Mouse (Mus musculus) gastrocnemius, postnatal 14 days (tissue): ENCODE data around the gene Rapgefl1. TPM values are rescaled to one million over a fixed set of nuclear protein-coding genes. Genes with fewer than 3 reads are reported as not detected.
"Not testable (repeated sequence)": the region's sequence is repeated elsewhere in the genome, so short reads cannot be mapped to it uniquely, and the experiment has no call there.

Experiments
- DNase-seq: peaks from one replicate; pipeline ENCODE4 v3.0.0; 2021; ENCODE audit warnings: mixed read lengths
- intact Hi-C: fragments of 180-260 bp; cut with DNase I; formaldehyde crosslinking; loops from one replicate; pipeline ENCODE4 v1.15.1; 2025; ENCODE audit warnings: low total_unique reads
- total RNA-seq, 2 experiments: library from RNA; stranded (reverse); gene quantifications; 2 replicates each; pipeline ENCODE4 v1.2.3; 2021

Rapgefl1 gene
- total RNA-seq, 2 experiments from 2014 or later: 0.49 to 1.1 TPM

GRCm38 (mm10) chr11:98809457-98810290, 26.9 kb upstream of the Rapgefl1 start:
- DNase-seq: peak; percentile 99
- intact Hi-C loops: no loop called here

- intact Hi-C loops: no loop called here
- no peak for DNase-seq
These were observed 25.9 kb upstream of the Rapgefl1 start for GRCm38 (mm10) chr11:98810686-98811085.

DNA sequence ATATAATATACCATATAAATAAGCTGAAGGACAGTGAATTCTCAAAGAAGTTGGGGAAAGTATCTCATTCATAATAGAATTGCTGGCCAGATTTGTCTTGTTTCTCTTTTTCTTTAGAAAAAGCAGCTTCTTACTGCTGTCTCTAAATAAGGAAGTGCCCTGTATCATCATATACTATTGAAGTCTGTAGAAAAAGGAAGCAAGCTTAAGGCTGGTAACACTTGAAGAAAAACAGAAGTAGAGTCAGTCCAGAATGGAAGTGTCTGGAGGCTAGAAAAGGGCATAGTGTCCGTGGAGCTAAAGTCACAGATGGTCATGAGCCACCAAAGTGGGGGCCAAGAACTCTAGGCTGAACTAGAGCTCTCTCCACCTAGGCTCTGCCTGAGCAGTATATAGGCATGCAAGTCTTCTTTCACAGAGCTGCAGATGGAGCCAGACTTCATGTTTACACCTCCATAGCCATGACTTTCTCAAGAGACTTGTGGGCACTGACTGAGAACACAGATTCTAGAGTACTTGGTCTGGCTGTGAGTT, 19.8 kb upstream of the Rapgefl1 start:
- DNase-seq: no peak
- intact Hi-C loops: no loop called here

DNA sequence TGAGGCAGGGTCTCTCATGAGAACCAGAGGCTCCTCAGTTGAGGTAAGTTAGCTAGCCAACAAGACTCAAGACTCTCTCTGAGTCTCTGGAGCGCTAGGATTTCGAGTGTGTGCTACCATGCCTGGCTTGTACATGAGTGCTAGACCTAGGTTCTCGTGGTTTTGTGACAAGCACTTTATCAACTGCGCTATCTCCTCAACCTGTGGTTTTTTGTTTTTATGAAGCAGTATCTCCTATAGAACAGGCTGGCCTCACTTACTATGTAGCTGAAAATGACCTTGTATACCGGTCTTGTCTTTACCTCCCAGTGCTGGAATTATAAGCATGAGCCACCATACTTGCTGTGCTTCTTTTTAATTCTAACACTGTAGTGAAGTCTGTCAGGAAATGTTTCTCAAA, 15.6 kb upstream of the Rapgefl1 start:
- intact Hi-C loops: no loop called here
- no peak for DNase-seq

GRCm38 (mm10) chr11:98826071-98826470, 10.5 kb upstream of the Rapgefl1 start:
- not testable (repeated sequence) for DNase-seq
- intact Hi-C loops: loop anchor here (5.0 kb wide), 1 partner anchor 124 kb away; the partner anchor contains the start of gene Csf3

DNA sequence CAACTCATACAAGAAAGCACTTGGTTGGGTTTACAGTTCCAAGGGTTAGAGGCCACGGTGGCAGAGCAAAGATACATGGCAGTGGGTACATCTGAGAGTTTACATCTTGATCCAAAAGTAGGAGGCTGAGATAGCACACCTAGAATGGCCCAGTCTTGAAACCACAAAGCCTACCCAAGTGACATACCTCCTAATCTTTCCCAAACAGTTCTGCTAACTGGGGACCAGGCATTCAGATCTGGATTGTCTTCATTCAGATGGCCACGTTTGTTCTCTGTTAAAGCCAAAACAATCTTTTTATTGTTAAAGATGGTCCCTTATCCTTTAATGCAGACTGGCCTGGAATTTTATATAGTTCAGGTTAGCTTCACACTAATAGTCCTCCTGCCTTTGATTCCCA, 8.7 kb upstream of the Rapgefl1 start:
- DNase-seq: no peak
- intact Hi-C loops: loop anchor here (5.0 kb wide), 1 partner anchor 126 kb away; the partner anchor contains the start of gene Csf3

- no peak for DNase-seq
- intact Hi-C loops: loop anchor here (5.0 kb wide), 1 partner anchor 127 kb away; the partner anchor contains the start of gene Csf3
These were observed 7.4 kb upstream of the Rapgefl1 start for GRCm38 (mm10) chr11:98829091-98829775.

DNA sequence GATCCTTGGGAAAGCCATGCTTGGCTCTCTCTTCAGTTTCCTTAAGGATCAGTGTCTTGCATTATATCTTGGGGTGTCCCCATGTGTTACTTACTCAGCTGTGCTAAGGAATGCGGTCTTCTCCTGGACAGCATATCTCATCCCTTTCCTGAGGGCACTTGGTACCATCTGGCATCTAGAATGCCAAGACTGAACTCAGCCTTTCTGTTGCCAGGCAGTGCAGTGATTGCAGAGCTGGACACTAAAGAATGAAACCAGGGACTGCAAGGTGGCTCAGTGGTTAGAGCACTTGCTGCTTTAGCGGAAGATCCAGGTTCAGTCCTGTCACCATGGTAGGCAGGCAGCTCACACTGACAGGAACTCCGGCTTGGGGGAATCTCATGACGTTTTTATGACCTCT, 6.7 kb upstream of the Rapgefl1 start:
- intact Hi-C loops: loop anchor here (5.0 kb wide), 1 partner anchor 128 kb away; the partner anchor contains the start of gene Csf3
- DNase-seq: no peak

DNA sequence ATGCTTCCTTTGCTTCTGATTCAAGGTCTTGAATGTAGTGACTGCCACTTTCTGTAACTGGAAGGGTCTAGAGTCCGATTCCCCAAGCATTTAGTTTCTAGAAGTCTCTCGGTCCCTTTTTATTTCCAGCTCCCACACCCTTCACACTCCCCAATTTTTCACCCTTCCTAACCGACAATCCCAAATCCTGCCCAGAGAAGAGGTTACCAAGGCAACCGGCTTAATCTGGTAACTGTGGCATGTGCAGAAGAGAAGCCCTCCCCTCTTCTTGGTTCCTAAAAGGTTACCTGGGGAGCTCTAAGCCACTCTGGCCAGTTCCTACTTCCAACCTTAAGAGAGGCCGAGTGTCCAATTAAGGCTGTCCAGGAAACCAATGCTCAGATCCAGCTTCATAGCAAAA, 1.3 kb upstream of the Rapgefl1 start:
- intact Hi-C loops: no loop called here
- no peak for DNase-seq

- intact Hi-C loops: no loop called here
These were observed 860 bp upstream of the Rapgefl1 start for GRCm38 (mm10) chr11:98835725-98836124.

GRCm38 (mm10) chr11:98836128-98836527, 457 bp upstream of the Rapgefl1 start:
- DNase-seq: no peak
- intact Hi-C loops: no loop called here

More at GRCm38 (mm10) chr11:98835725-98836124, 860 bp upstream of the Rapgefl1 start:
- no peak for DNase-seq

- DNase-seq: no peak
These were observed 683 bp downstream of the Rapgefl1 start for GRCm38 (mm10) chr11:98837231-98837704.

GRCm38 (mm10) chr11:98837917-98838316, 1.3 kb downstream of the Rapgefl1 start:
- no peak for DNase-seq
- intact Hi-C loops: no loop called here

More at GRCm38 (mm10) chr11:98837231-98837704, 683 bp downstream of the Rapgefl1 start:
- intact Hi-C loops: no loop called here

GRCm38 (mm10) chr11:98838512-98838911, 1.9 kb downstream of the Rapgefl1 start:
- intact Hi-C loops: no loop called here
- no peak for DNase-seq

DNA sequence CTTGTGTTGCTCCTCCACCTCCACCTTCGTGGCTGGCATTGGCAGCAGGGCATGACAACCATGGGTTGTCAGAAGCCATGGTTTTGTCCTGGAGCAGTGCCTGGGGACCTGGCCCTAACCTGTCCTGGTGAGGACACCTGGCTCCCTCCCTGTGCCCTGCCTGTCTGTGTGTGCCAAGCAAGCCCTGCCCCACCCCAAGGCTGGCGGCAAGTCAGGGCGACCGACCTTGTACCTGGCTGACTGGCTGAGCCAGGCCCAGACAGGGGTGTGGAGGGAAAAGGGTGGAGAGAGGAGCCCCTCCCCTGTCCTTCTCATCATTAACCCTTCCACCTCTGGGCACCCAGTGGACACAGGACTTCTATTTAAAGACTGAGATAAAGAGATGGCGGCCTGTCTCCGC, 2.8 kb downstream of the Rapgefl1 start:
- intact Hi-C loops: no loop called here
- no peak for DNase-seq

GRCm38 (mm10) chr11:98839897-98840296, 3.3 kb downstream of the Rapgefl1 start:
- DNase-seq: no peak
- intact Hi-C loops: no loop called here

DNA sequence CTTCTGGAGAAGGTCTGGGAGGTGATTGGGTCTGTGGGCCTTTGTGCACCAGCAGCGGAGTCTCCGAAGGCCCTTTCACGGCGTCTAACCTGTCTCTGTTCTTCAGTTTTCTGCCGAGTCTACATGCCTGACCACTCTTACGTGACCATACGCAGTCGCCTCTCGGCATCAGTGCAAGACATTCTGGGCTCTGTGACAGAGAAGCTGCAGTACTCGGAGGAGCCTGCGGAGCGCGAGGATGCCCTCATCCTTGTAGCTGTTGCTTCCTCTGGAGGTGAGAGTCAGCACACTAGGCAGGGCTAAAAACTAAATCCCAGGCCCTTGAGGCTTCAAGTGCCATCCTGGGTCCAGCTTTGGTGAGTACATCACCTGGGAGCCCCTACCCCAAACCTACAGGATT, 9.4 kb downstream of the Rapgefl1 start:
- intact Hi-C loops: no loop called here
- no peak for DNase-seq

GRCm38 (mm10) chr11:98846865-98847604, 10.4 kb downstream of the Rapgefl1 start:
- DNase-seq: no peak
- intact Hi-C loops: no loop called here

DNA sequence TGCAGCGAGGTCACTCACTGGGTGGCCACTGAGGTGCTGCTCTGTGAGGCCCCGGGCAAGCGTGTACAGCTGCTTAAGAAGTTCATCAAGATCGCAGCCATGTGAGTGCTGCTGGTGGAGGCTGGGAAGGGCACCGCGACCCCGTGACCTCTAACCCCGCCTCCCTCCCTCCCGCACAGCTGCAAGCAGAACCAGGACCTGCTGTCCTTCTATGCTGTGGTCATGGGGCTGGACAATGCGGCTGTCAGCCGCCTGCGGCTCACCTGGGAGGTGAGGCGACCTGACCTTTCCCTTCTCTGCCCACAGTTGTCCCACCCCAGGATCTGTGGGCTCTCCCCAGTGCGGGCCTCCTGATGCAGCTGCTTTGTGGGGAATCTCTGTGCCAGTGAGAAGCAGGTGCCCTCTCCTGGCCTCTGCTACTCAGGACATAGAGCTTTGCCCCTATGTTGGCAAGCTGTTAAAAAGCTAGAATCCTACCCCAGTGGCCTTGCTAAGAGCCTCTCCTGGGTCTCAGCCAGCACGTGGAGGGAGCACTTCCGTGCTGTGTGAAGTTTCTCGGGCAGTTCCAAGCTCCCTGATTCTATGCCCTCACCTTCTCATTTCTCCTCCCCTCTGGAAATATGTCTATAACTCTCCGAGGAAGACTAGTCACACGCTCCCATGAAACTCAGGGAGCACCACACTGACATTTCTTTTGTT, 12.8 kb downstream of the Rapgefl1 start:
- no peak for DNase-seq
- intact Hi-C loops: no loop called here
